Mouse (Mus musculus) brown adipose tissue, adult 24 weeks (tissue): ENCODE results near the gene Tmem104. TPM values are rescaled to one million over a fixed set of nuclear protein-coding genes. Genes with fewer than 3 reads are reported as not detected.

Experiments used
- H3K27ac ChIP-seq: fragments of 200-500 bp; replicated peaks from 2 replicates; pipeline ENCODE4 v1.5.1; 2012; ENCODE audit warnings: low read depth, mild to moderate bottlenecking, low read length
- H3K4me1 ChIP-seq: fragments of 200-500 bp; 2 replicates; pipeline ENCODE4 v1.6.1; 2012; ENCODE audit warnings: low read length, mixed read lengths; ENCODE audit not compliant: control insufficient read depth, insufficient read depth, insufficient read length
- H3K4me3 ChIP-seq: fragments of 200-500 bp; 2 replicates; pipeline ENCODE4 v1.5.1; 2012; ENCODE audit warnings: low read depth, mild to moderate bottlenecking, low read length, moderate library complexity; ENCODE audit not compliant: insufficient read depth
- polyA plus RNA-seq: library from polyadenylated mRNA; stranded (reverse); fragments of >200 nt; gene quantifications from 2 replicates; pipeline ENCODE4 v1.2.4, GENCODE M21; 2012; ENCODE audit not compliant: missing spikeins, insufficient read depth, insufficient read length

Tmem104 gene
- polyA plus RNA-seq, 1 experiment: 8.5 TPM

DNA sequence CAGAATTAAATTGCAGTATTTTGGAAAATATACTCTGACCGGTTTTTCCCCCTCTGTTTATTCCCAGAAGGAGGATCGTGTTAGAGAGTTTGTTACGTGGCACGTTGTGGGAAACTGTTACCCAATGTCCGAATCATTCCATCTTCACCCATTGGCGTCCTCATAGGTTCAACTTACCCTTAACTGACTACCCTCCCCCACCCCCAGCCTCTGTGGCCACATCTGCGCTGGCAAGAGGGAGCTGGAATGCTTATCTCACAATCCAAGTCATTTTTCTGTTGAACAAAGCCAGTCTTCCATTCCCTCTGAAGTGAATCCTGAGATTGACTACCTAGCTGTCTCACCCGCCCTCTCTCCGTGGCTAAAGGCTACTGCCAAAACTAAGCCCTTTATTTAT is 25.1 kb upstream of the Tmem104 start:
- Histone ChIP-seq H3K4me3 (0 out of 2 replicates have a peak overlapping the region, but pooled peaks have one; percentile 48), H3K4me1 (no peaks in the 10 kb centered on the region), H3K27ac (no peak overlapping the region)

DNA sequence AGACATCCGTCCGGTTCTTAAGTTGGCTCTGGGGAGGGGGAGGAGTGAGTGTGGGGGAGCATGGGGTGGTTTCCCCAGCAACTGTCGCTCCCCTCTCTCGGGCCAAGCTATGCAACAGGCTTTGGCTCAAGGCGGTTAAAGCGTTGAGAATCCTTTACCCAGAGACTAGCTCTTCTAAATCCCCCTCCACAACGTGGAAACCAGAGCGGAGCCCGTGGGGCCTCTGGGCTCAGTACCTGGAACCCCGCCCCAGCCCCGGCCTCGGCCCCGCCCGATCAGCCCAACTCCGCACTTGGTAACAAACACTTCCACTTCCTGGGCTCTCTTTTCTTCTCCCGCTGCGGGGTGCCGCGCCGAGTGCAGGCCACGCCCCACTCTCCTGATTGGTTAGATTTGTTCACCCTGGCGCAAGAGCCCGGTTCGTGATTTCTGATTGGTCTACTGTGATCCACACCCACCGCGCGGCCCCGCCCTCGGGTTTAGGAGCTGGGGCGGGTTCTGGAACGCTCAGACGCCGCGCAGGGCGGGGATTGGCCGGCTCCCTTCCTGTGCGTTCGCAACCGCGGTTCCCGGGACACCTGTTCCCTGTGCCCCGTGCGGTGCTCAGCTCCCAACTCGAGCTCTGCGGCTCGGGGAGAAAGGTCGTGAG is 24.3 kb upstream of the Tmem104 start, which contains the start of gene Slc9a3r1:
Slc9a3r1 (plus strand) TSS at position 510 of the 649 bp plus-strand sequence.
- Histone ChIP-seq H3K27ac (no peak within 1 kb of the TSS; the same call in 1 of the 2 replicates), H3K4me3 (peak within 1 kb of the TSS; percentile 80), H3K4me1 (no peaks in the 10 kb centered on the region)

GRCm38 (mm10) chr11:115163568-115164150 is 23.6 kb upstream of the Tmem104 start:
- Histone ChIP-seq H3K4me3 (peak overlapping the region; percentile 80), H3K4me1 (no peaks in the 10 kb centered on the region), H3K27ac (no peak overlapping the region; the same call in 1 of the 2 replicates)

GRCm38 (mm10) chr11:115164341-115164975 is 22.8 kb upstream of the Tmem104 start:
- Histone ChIP-seq H3K27ac (no peak overlapping the region), H3K4me1 (no peaks in the 10 kb centered on the region), H3K4me3 (peak overlapping the region; percentile 80)

- no peak overlapping the region for H3K27ac ChIP-seq
- H3K4me1 ChIP-seq: no peaks in the 10 kb centered on the region
- H3K4me3 ChIP-seq: peak overlapping the region; percentile 80
These were observed 22.3 kb upstream of the Tmem104 start for GRCm38 (mm10) chr11:115164976-115165374.

DNA sequence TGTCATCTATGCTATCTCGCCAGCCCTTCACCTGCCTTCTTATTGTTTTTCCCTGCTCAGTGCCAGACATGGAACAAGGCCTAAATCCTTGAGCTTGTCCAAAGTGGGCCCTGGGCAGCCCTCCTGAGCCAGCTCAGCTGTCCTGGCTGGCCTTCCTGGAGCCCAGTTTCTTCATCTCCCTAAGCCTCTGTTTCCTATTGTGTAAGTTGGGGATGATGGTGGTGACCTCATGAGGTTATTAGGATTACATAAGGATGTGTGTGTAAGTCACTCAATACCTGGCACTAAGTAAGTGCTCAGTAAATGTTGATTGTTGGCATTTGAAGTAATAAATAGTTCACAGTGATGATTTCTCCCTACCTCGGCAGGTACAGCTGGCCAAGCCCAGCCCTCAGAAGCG is 20.5 kb upstream of the Tmem104 start:
- H3K27ac ChIP-seq: no peak overlapping the region

GRCm38 (mm10) chr11:115167631-115168249 is 19.5 kb upstream of the Tmem104 start:
- Histone ChIP-seq H3K4me3 (no peak overlapping the region), H3K4me1 (peaks cover 5% of the 10 kb centered on the region), H3K27ac (no peak overlapping the region)

More for the DNA sequence above, 20.5 kb upstream of the Tmem104 start:
- no peaks in the 10 kb centered on the region for H3K4me1 ChIP-seq
- no peak overlapping the region for H3K4me3 ChIP-seq

- peaks cover 13% of the 10 kb centered on the region for H3K4me1 ChIP-seq
- no peak overlapping the region for H3K27ac ChIP-seq
- no peak overlapping the region for H3K4me3 ChIP-seq
These were observed 17.9 kb upstream of the Tmem104 start for GRCm38 (mm10) chr11:115169430-115169829.

DNA sequence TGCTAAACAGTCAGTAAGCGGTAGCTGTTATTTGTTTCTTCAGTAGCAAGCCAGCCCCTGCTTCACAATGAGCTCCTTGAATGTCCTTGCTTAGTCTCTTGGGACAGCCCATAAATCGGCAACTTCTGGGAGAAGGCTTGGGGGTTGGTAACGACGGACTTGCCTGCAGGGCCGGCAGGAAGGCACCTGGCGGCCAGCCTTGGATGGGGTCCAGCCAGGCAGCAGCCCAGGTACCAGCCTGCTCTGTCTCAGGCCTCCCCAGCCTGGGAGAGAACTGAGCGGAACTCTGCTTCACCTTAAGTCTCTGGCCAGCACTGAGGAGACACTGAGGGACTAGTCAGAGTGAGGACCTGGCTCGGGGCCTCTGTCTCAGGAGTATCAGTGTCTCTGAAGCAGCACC is 16.2 kb upstream of the Tmem104 start:
- peaks cover 16% of the 10 kb centered on the region for H3K4me1 ChIP-seq
- no peak overlapping the region for H3K4me3 ChIP-seq
- H3K27ac ChIP-seq: no peak overlapping the region

DNA sequence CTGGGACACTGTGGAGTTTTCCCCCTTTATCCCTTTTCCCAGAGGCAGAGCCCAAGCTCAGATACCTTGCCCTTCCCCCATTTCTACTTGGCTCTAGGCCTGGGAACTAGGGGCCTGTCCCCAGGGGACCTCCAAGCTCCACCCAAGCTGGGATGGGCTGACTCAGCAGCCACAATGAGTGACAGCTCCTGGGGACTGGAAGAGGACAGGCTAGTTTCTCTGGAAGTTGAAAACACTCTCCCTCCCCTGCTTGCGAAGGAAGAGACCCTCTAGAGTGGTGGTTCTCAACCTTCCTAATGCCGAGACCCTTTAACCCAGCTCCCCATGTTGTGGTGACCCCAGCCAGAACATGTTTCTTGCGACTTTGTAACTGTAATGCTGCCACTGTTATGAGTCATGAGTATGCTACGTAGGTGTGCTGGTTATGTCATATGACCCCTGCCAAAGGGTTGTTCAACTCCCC is 14.4 kb upstream of the Tmem104 start:
- H3K27ac ChIP-seq: no peak overlapping the region

DNA sequence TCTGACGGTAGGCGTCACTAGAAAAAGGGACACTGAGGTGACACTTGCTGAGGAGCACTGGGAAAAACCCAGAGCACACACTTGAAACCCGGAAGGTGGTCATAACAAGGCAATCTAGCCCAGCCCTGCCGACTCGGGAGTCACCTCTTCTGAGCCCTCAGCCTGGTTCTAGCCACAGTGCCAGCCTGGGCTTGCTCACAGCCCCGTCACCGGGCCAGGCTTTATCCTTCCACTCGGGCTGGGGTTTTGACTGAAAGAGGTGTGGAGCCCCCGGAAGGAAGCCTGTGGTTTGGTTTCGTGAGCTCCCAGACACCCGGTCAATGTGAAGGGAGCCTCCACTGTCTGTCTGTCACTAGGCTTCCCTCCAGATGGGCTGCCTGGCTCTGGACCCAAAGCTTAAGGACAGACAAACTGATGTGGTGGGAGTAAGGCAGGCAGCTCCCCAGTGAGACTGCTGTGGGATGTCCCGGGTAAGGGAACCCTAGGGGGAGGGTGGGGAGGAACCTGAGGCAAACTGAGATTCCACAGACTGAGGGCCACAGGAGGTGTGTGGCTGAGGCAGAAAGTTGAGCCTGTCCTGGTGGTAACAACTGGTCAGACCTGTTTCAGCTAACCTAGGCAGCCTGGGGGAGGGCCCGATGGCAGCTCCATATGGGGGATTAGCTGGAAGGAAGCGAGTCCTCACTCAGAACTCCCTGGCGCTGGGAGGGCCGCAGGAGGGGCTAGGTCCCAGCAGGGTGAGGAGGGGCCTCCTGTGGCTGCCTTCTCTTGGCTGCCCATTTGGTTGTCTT is 13.5 kb upstream of the Tmem104 start:
- H3K27ac ChIP-seq: no peak overlapping the region
- H3K4me1 ChIP-seq: peaks cover 16% of the 10 kb centered on the region
- H3K4me3 ChIP-seq: no peak overlapping the region

More for the DNA sequence above, 14.4 kb upstream of the Tmem104 start:
- Histone ChIP-seq H3K4me1 (peaks cover 16% of the 10 kb centered on the region), H3K4me3 (no peak overlapping the region)

- Histone ChIP-seq H3K4me3 (no peak overlapping the region), H3K27ac (no peak overlapping the region), H3K4me1 (peaks cover 16% of the 10 kb centered on the region)
These were observed 10.7 kb upstream of the Tmem104 start for GRCm38 (mm10) chr11:115176399-115177190.

- Histone ChIP-seq H3K27ac (no peak overlapping the region; the same call in 1 of the 2 replicates), H3K4me3 (no peak overlapping the region), H3K4me1 (peaks cover 12% of the 10 kb centered on the region)
These were observed 9.6 kb upstream of the Tmem104 start for GRCm38 (mm10) chr11:115177559-115178195.
